Mouse (Mus musculus) megakaryocyte, embryonic 14.5 days (primary cell): ENCODE measurements at regions not wholly inside any gene's neighbourhood (a gene's known extent, or its start where the extent isn't known, plus 50 kb on each side); places are given as distances from the start of the nearest gene placed in this dataset.

Source experiments
- H3K27me3 ChIP-seq: replicated peaks from 2 replicates; pipeline ENCODE3; 2012; ENCODE audit warnings: inconsistent platforms
- H3K36me3 ChIP-seq: replicated peaks from 2 replicates; pipeline ENCODE3; 2012; ENCODE audit warnings: low read length, inconsistent platforms, mixed read lengths
- H3K4me1 ChIP-seq: 2 replicates; pipeline ENCODE4 v1.6.1; 2012; ENCODE audit warnings: inconsistent platforms
- H3K4me3 ChIP-seq: replicated peaks from 2 replicates; pipeline ENCODE3; 2012; ENCODE audit warnings: moderate library complexity, mild to moderate bottlenecking, inconsistent platforms
- H3K9me3 ChIP-seq: 2 replicates; pipeline ENCODE4 v1.6.1; 2012; ENCODE audit warnings: inconsistent platforms
- FLI1 ChIP-seq: IDR thresholded peaks from 2 replicates; pipeline ENCODE4 v1.6.1; 2012; ENCODE audit warnings: low read length, inconsistent platforms, mixed read lengths
- GATA1 ChIP-seq: IDR thresholded peaks from 3 replicates; pipeline ENCODE4 v1.6.1; 2012; ENCODE audit warnings: mixed read lengths, low read length, inconsistent platforms, borderline replicate concordance

DNA sequence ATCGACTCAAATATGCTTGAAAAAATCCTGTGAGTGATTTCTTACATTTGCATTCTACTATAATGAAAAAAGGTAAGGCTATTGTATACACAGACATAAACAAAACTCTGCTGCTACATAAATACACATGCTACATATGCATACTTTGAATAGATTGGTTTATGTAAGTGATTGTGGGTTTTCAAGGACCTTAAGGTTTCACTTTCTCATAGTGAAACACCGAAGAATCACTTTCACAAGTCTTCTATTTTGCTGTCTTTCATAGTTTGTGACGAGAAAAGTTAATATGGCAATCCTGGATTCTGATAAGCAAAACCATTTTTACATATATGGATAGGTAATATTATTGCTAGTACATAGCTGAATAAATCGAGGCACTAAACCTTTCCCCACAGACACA is 62.5 kb upstream of the Mad2l1 start:
- TF ChIP-seq FLI1 (no peak), GATA1 (no peak)
- peaks cover 8% of the 10 kb centered on the region; the same call in 1 of the 2 replicates for H3K4me1 ChIP-seq
- no peak overlapping the region for H3K4me3 ChIP-seq
- no peaks in the 10 kb centered on the region for H3K9me3 ChIP-seq
- H3K36me3 ChIP-seq, result no peaks in the 10 kb centered on the region
- H3K27me3 ChIP-seq, result no peaks in the 10 kb centered on the region

DNA sequence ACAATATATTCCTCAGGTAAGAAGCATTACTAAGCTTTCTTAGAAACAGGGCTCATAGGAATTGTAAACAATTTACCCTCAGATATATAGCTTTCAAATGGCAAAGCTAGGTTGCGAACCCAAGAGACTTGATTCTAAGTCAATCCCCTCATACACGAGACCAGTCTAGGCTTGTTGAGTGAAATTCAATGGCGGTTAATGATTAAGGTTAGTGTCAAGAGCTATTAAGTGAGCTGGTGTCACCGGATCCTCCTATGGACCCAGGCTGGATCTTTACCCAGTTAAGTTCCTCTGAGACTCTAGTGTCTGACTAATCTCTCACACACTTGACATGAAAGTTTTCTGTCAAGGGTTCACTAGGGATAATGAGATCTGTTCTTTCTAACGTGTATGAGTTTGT is 57.6 kb upstream of the Mad2l1 start:
- TF ChIP-seq GATA1, result no peak
- no peak for TF ChIP-seq FLI1
- H3K27me3 ChIP-seq, result no peaks in the 10 kb centered on the region
- H3K36me3 ChIP-seq, result no peaks in the 10 kb centered on the region
- H3K4me3 ChIP-seq, result no peak overlapping the region
- H3K4me1 ChIP-seq, result no peaks in the 10 kb centered on the region
- H3K9me3 ChIP-seq, result no peaks in the 10 kb centered on the region

DNA sequence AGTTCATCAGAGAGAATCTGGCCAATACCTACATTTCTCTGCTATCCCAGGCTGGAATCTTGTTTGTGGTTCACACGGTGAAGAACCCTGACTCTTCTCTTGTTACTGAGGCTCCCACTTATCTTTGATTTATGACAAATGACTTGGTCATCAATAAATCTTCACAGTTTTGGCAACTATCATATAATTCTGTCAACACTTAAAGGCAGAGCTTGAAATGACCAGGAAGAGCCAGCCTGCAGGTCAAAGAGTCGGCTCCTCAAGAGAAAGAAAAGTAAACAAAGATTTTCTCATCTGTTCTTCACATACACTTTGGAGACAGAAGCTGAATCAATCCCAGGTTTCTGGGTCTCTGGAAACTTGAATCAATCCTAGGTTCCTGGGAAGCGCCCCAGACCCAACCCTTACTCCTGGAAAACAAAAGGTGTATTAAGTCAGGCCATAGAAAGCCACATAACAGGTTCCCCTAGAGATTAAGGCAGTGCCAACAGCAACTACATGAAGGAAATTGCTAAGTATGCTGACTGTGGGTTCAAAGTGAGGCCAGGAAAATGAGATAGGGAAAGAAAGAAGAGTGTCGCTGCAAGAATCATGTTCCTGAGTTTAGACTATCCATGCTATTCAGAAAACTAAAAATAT is 56.7 kb upstream of the Mad2l1 start:
- H3K36me3 ChIP-seq, result no peaks in the 10 kb centered on the region
- H3K27me3 ChIP-seq, result no peaks in the 10 kb centered on the region
- no peaks in the 10 kb centered on the region for H3K9me3 ChIP-seq
- TF ChIP-seq FLI1 (no peak), GATA1 (no peak)
- no peak overlapping the region for H3K4me3 ChIP-seq
- no peaks in the 10 kb centered on the region for H3K4me1 ChIP-seq

DNA sequence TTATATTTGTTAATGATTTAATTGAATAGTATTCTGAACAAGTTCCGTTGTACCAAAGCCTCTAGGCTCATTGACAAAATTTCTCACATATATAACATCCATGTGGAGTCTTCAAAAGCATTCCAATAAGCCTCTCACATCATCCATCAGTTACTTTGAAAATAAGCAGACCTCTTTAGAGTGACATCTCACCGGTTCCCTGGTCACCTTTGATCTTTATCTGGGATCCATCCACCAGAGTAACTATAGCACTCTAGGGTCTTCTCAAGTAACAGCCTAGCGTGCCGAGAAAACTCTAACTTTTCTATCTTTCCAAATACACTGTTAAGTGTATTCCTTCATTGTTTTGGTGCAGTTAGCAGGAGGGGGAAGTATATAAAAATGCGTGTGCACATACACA is 55.6 kb upstream of the Mad2l1 start:
- TF ChIP-seq GATA1 (no peak), FLI1 (no peak)
- no peaks in the 10 kb centered on the region for H3K9me3 ChIP-seq
- H3K4me3 ChIP-seq, result no peak overlapping the region
- no peaks in the 10 kb centered on the region for H3K27me3 ChIP-seq
- no peaks in the 10 kb centered on the region for H3K4me1 ChIP-seq
- H3K36me3 ChIP-seq, result no peaks in the 10 kb centered on the region

DNA sequence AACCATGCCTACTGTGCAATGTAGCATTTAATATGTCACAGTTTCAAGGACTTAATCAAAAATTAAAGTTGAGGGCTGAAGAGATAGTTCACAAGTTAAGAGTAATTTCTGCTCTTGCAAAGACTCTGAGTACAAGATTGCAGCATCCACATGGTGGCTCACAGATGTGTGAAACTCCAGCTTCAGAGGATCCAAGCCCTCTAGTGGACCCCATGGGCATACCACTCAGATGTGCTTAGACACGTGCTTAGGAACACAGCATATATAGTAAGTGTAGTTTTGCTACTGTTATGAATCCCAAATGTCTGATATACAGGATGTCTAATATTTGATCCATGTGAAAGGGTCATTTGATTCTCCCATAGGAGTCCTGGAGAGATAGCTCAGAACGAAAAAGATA is 55.0 kb upstream of the Mad2l1 start:
- no peak for TF ChIP-seq GATA1
- no peak for TF ChIP-seq FLI1
- H3K27me3 ChIP-seq, result no peaks in the 10 kb centered on the region

DNA sequence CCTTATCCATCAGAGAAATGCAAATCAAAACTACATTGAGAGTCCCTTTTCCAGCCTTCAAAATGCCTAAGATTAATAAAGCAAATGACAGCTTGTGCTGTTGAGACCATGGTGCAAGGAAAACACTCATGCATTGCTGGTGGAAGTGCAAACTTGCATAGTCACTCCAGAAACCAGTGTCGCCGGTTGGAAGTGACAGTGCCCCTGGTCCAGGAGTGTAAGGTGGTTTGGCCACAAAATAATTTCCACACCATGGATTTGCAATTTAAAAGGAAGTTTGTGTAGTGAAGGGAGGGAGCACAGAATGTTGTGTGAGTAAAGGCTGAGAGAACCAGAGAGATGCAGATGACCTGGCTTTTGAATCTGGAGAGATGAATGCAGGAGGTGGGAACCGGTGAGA is 52.4 kb upstream of the Mad2l1 start:
- no peak overlapping the region for H3K4me3 ChIP-seq
- H3K36me3 ChIP-seq, result no peaks in the 10 kb centered on the region
- H3K9me3 ChIP-seq, result no peaks in the 10 kb centered on the region; the same call in 1 of the 2 replicates
- TF ChIP-seq FLI1 (no peak), GATA1 (no peak)
- no peaks in the 10 kb centered on the region for H3K27me3 ChIP-seq
- H3K4me1 ChIP-seq, result no peaks in the 10 kb centered on the region

More for the DNA sequence above, 55.0 kb upstream of the Mad2l1 start:
- H3K4me3 ChIP-seq, result no peak overlapping the region
- H3K36me3 ChIP-seq, result no peaks in the 10 kb centered on the region
- H3K4me1 ChIP-seq, result no peaks in the 10 kb centered on the region
- no peaks in the 10 kb centered on the region for H3K9me3 ChIP-seq
